Mouse (Mus musculus) T-cell, adult 2 months (primary cell): ENCODE results near the gene C2cd2l.
"Not testable (repeated sequence)": the region's sequence is repeated elsewhere in the genome, so short reads cannot be mapped to it uniquely, and the experiment has no call there.

Source experiments
- DNase-seq: peaks from one replicate; pipeline ENCODE4 v3.0.0; 2022; ENCODE audit warnings: low spot score

C2cd2l gene

DNA sequence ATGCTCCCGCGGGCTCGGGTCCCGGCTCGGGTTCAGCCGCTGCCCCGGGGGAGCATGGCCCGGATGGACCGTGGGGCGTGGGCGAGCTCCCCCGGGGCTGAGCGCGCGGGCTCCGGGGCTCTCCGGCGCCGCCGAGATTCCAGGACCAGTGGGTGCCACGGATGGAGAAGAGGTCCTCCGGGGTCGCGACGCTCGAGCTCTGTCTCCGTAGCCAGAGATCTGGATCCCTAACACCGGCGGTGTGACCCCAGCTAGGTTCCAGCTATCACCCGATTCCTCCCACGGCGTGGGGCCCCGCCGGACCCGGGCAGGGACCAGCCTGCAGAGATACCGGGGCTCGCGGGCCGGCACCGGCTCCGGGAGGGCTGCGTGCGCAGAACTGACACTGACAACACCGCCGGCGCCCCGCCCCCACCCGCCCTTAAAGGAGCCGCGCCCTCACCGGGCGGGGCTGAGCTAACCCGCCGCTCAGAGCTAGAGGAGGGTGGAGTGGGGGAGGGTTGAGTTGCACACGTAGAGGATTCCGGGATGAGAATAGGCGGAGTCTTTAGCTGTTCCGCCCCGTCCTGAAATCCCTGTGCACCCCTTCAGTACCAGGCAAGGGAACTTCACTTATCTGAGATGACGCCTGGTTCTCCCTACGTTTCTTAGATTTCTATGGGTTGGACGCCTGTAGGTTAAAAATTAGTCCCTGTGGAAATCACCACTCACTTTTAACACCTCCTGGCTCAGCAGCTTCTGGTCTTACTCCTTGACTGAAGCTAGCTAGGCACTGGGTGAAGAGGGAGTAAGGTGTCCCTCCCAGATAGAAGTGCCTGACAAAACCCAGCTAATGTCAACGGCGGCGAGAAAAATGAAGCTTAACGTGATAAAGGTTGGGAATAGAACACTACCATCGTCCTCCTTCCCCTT, at the start of gene C2cd2l:
Gene C2cd2l (minus strand): TSS at position 399 of the 912 bp plus-strand sequence.
- DNase-seq = peak; percentile 61

DNA sequence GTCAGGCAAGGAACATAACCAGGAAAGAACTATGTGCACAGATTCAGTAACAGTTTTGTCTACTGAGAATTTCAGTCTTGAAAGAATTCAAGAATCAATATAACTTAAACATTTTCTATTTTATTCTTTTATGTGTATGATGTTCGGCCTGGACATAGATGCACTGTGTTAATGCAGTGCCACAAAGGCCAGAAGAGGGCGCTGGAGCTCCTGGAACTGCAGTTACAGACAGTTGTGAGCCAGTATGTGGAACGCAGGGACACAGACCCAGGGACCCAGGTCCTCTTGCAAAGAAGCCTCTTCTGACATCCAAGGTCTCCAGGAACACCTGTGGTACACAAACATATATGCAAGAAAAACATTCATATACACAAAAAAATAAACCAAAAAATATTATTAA, 44.4 kb upstream of the C2cd2l start:
- DNase-seq = peak; percentile 31

DNA sequence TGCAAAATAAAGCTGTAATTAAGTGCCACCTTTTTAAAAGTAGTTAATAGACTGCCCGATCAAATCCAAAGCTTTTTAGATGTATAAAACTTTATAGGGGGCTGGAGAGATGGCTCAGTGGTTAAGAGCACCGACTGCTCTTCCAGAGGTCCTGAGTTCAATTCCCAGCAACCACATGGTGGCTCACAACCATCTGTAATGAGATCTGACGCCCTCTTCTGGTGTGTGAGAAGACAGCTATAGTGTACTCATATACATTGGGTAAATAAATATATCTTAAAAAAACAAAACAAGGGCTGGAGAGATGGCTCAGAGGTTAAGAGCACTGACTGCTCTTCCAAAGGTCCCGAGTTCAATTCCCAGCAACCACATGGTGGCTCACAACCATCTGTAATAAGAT, 41.8 kb upstream of the C2cd2l start:
- DNase-seq = not testable (repeated sequence)

DNA sequence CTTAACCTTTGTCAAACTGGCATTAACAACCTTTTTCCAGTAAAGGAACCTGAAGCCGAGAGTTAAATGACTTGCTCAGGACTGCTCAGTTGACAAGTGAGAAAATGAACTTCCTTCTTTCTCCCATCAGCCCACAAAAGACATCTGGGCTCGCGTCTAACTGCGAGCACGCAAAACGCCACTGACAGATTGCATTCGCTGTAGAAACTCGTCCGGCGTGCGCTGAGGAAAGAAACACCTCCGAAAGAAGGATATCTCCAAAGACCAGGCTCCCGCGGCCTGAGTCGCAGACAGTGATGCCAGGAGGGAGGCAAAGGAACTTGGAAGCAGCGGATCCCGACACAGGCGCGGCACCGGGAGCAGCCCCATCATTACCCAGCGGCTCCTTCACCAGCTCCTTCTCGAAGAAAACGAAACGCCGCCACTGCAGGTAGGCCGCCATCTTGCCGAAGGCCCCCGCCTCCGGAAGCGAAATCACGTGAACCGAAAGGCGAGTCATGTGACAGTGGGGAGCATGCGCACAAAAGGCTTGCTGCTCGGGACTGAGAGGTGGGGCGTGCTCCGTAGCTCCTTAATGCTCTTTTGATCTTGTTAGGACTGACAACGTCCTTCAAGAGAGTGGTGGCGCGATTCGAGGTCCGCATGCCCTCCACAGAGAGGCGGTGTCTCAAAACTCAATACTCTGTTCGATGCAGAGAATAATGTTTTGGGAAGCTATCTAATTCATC, 41.3 kb upstream of the C2cd2l start, which contains the start of gene Vps11:
Gene Vps11 (minus strand): TSS at position 481 of the 728 bp plus-strand sequence.
- peak; percentile 96 for DNase-seq

DNA sequence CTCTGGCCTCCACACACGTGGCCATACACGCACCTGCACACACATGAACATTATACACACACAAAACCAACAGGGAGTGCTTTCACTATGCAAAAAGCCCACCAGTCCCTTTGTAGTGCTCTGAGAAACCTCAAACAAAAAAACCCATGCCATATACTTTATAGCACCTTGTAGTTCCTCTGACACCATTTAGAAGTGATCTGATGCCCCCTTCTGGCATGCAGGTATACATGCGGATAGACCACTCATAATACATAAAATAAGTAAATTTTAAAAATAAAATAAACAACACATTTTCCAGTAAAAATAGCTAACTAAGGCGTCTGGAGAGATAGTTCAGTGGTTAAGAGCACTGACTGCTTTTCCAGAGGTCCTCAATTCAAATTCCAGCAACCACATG, 37.1 kb upstream of the C2cd2l start:
- peak; percentile 42 for DNase-seq

DNA sequence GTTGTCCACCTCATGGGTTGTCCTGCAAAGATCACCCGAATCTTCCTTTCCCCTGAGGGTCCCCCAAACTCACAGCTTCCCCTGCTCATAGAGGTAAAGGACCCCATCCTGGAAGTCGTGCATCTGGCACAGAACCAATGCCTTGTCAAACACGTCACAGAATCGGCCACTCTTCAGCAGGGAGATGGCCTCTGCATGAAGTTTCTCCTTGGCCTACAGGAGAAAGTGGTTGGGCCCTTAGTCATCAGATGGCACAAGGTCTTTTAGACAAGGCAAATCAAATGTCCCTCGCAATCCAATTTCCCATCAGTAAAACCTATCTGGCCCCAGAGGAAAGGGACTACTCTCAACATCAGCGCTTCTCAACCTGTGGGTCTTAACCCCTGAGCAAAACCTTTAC, 33.1 kb upstream of the C2cd2l start:
- DNase-seq = no peak

DNA sequence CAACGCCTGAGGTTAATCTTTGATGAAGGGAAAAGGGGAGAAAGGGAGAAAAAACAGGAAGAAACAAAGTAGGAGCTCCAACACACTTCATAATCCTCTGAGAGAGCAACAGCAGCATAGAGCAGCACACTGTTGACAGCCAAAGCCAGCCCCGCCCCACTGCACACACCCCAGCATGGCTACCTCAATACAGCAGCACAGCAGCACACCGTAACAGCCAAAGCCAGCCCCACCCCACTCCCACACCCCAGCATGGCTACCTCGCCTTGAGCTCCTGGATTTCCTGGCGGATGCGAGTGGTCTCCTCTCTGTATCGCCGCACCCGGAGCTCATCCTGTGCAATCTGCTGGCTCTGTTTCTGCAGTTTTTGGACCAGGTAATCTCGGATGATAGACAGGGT, 32.3 kb upstream of the C2cd2l start:
- no peak for DNase-seq

DNA sequence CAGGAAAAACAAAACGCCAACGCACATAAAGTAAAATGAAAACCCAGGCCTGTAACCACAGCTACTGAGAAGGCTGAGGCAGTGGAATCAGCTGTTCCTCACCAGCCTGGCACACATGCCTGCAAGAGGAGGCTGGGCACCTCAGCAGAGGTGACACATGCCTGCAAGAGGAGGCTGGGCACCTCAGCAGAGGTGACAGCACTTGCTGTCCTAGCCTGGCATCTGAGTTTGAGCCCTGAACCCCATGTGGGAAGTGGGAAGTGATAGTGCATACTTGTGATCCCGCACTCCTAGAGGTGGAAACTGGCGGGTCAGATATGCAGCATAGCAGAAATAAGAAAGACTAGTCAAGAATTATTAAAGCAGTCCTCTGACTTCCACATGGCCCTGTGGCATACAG, 31.3 kb upstream of the C2cd2l start:
- DNase-seq = no peak

DNA sequence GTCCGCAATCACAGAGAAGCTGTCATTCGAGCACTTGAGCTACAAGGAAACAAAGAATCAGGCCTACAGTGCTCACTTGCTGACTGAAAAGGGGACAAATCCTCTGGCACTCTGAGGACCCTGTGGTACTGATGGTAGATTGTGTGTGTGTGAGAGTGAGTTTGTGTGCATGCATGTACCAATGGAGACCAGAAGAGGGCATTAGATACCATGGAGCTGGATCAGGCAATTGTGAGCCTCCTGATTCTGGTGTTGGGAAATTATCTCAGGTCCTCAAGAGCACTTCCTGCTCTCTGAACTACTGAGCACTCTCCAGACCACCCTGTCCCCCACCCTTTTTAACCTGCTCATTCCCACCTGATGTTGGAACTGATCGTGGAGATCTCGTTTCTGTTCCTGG, 28.5 kb upstream of the C2cd2l start:
- DNase-seq = no peak

DNA sequence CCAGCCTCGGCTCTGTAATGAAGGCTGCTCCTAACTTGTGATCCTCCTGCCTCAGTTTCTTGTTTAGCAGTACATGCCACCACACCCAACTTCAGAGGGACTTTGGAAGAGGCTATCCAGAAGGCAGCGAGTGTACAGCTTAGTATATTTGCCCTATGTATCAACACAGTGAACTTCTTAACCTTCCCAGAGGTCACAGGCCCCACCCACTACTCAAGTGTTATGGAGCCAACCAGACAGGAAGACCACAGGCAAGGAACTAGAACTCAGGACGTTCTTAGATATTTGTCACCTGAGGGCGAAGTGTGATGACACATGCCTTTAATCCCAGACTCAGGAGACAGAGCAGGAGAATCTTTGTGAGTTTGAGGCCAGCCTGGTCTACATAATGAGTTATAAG, 27.5 kb upstream of the C2cd2l start:
- no peak for DNase-seq

DNA sequence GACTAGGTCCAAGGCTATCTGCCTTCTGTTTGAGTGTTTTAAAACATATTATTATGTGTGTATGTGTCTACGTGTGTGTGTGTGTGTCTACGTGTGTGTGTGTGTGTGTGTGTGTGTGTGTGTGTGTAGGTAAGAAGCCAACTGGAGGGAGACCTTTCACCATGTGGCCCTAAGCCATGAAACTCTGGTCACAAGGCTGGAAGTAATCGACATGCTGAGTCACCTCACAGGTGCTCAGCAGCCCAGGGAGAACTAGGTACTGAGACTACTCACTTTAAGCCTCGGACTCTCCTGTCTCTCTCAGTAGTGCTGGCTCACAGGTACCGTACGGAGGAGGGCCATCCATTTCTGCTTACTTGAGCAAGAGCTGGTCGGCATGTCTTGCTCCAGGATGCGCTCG, 27.1 kb upstream of the C2cd2l start:
- no peak for DNase-seq

DNA sequence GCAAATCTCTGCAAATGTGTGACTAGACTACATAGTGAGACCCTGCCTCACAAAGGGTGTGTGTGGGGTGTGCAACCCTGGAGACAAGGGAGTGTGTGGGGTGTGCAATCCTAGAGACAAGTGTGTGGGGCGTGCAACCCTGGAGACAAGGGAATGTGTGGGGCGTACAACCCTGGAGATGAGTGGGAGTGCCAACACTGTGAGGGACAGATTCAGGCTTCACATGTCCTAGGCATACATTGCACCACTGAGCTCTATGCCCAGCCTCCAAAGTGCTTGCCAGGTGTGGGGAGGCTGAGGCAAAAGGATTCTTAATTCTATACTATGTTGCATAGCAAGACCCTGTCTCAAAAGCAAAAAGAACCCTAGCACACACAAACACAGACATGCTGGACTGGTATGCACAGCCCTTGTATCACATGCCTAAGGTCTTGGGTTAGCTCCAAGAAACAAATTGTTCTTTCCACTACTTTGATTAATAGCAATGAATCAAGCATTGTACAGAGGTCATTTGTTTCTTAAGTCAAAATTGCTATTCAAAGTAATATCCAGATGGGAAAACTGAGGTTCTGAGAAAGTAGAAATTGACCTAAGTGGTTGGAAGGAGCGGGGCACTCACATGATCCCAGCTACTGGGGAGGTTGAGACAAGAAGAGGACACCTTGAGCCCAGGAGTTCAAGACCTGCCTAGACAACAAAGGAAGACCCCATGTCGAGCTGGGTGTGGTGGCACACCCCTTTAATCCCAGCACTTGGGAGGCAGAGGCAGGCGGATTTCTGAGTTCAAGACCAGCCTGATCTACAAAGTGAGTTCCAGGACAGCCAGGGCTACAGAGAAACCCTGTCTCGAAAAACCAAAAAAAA, 25.7 kb upstream of the C2cd2l start:
- no peak for DNase-seq

DNA sequence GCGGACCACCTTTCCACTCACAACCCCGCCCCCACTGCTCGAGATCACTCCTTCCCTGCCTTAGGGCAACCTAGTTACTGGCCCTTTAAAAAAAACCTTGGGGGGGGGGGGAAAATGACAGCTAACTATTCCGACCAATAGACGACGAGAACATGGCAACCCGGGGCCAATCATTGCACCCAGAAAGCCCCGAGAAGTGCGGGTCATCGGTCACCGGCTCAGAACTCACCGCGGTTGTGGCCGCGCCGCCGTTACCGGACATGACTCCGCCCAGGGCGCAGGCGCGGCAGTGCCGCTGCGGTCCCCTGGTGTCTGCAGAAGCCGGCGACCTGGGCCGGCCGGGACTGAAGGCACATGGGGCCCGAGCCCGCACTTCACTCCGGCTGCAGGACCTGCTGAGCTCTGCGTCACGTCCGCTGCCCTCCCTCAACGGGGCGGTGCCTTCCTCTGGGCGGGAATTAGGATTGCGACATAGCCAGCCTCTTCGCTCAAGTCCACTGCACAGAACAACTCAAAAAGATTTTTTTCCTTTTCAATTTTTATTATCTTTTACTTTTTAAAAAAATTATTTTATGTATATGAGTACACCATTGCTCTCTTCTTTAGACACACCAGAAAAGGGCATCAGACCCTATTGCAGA, 23.8 kb upstream of the C2cd2l start, which contains the start of gene Hmbs:
Gene Hmbs (minus strand): TSS at position 448 of the 641 bp plus-strand sequence.
- peak; percentile 87 for DNase-seq

DNA sequence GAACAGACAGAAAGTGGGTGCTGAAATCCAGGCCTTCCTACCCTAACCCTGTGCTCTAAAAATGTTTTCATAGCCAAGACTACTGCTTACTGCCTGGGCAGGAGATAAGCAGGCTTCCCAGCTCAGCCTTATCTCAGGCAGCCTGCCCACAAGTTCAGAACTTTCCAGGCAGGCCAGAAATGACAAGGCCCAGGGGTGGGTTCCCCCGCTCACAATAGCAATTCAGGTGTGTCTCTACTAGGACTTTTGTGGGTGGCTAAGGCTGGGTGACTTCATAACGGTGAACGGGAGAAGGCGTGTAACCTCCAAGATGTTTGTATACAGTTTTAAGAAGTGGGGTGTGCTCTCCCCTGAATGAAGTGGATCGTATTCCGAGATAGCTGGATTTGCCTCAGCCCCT, 23.2 kb upstream of the C2cd2l start:
- DNase-seq = no peak

DNA sequence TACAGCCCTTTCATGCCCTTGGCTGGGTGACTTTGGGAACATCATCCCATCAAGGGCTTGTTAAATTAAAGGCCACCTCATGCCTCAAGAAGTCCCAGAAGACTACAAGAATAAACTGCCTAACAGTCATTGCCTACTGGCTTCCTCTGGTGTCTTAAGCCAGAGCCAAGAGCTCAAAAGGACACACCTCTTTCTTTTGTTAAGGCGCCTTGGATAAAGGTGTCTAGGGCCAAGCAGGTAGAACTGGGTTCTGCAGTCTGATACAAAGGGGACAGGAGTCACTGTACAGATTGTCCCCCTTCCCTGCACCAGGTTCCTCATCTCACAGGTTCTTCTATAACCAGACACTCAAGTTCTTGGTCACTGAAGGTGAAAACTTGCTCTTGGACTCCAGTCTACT, 22.5 kb upstream of the C2cd2l start:
- no peak for DNase-seq

DNA sequence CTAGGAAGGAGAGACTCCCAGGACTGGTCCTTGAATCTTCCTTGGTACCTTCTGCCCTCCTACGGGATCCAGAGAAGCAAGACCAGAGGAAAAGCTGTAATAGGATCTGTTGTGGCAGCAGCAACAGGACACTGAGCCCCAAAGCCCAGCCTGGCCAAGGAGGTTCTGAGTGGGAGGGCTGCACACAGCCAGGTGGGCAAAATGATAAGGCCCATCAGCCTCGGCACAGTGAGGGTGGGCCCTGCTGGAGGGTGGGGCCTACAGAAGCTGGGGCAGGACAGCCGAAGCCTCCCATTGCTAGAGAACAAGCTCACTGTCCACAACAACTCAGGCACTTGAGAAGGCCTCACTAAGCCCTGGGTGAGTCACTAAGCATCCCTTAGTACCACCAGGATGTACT, 22.1 kb upstream of the C2cd2l start:
- no peak for DNase-seq

DNA sequence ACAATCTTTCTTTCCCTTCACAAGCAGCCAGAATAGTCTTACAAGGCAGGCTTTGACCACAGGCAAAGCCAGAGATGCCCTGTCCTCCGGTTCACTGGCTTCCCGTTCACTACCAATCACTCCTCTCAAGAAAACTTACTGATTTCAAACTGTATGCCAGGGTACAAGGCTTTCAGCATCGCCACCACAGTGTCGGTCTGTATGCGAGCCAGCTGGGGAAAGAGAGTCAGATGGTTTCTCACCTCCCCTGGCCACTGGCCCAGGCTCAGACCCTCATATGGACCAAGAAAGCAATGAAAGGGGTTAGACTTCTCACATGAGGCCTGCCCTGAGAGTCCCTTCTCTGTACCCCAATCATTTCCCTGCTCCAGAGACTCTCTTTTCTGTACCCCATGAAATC, 21.4 kb upstream of the C2cd2l start:
- DNase-seq = no peak

DNA sequence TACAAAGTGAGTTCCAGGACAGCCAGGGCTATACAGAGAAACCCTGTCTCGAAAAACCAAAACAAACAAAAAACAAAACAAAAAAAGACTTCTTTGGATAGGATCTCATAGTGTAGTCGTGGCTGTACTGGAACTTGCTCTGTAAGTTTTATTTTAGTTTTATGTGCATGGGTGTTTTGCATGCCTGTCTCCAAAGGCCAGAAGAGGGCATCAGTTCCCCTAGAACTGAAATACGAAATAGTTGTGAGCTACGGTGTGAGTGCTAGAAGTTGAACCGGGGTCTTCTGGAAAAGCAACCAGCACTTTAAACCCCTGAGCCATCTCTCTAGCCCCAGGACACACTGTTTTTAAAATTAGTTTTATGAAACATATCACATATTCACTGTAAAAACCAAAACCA, 18.5 kb upstream of the C2cd2l start:
- no peak for DNase-seq

DNA sequence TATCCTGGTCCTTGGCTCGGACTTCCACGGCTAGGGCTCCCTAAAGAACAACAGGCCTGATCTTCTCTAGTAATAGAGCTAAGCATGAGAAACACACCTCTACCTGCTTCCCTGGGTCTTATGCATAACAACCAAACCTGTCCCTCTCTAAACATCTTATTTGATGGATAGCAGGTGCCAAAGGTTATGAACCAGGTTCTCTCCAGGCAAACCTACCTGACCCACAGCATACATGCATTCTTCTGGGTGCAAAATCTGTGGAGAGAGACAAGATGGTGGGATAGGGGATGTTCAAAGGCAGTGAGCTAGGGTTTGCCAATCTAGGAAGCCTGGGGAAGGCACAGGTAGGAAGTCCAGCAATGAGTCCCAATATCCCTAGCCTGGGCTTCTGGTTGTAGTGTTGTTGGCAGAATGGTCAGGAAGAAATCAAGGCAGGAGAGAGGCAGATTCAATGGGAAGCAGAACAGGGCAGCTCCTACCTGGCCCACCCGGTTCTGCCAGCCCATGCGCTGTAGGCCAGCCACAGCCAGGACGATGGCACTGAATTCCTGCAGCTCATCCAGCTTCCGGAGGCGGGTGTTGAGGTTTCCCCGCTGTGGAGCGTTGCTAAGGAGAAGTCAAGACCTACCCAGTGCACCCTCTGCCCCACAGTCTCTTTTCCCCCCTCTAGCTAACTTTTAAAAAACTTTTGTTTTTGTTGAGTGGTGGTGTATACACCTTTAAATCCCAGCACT, 17.5 kb upstream of the C2cd2l start:
- DNase-seq = no peak

DNA sequence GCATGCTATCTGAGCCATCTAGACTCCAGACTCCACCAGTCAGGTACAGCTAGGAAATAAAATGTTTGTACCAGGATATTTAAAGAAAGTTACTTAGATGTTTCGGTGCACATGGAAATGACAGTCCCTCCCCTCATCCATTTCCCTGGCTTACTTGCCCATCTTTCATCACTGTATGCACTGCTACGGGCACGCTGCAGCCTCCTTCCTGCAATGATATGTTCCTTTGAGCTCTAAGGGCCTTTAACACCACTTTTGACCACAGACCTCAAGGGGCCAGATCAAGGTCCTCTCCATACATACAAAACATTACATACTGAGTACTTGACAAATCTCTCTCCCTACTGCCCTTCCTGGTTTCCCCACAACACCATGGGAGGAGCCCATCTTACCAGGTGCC, 16.9 kb upstream of the C2cd2l start:
- DNase-seq = no peak

DNA sequence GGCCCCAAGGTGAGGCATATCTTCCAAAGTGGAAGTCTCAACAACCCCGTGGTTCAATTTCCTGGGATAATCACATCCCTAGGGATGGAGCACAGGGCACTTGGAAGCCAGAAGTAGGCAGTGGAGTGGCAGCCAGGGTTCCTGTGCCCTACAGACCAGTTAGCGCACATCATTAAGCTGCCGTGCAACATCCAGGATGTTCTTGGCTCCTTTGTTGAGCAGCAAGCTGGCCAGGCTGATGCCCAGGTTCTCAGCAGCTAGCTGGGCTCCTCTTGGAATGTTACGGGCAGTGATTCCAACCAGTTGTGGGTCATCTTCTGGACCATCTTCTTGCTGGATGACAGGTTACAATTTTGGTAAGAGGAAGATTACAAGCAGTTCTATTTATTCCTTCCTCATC, 16.4 kb upstream of the C2cd2l start:
- not testable (repeated sequence) for DNase-seq
